Mouse (Mus musculus) MEL (cell line): Measurements from ENCODE around the gene Ibsp. TPM values are rescaled to one million over a fixed set of nuclear protein-coding genes. Genes with fewer than 3 reads are reported as not detected.

ENCODE experiments used
- DNase-seq: peaks from one replicate; pipeline ENCODE4 v3.0.0; 2011; ENCODE audit warnings: low read depth, low spot score
- H3K27ac ChIP-seq: 2 replicates; pipeline ENCODE4 v1.5.1; 2012; ENCODE audit warnings: low read depth, mild to moderate bottlenecking, control low read depth, low read length, moderate library complexity; ENCODE audit not compliant: control insufficient read depth
- H3K27me3 ChIP-seq, 2 experiments: fragments of 150-350 bp in 1 of 2; sonication (generic) in 1 of 2; 2 replicates each; pipeline ENCODE4 v1.6.1; 2012; ENCODE audit warnings: low read length in 2 of 2, mild to moderate bottlenecking in 2 of 2, improper control_type of control experiment in 1 of 2, moderate library complexity in 1 of 2; ENCODE audit not compliant: insufficient read depth in 2 of 2, control insufficient read depth in 1 of 2
- H3K36me3 ChIP-seq, 2 experiments: 2 replicates each; pipeline ENCODE4 v1.6.1; 2012 to 2014; ENCODE audit warnings: low read length in 2 of 2, improper control_type of control experiment in 1 of 2, inconsistent platforms in 1 of 2, mild to moderate bottlenecking in 1 of 2; ENCODE audit not compliant: insufficient read depth in 2 of 2, control insufficient read depth in 1 of 2
- H3K4me1 ChIP-seq, 2 experiments: fragments of 150-350 bp in 1 of 2; sonication (generic) in 1 of 2; 2 replicates each; pipeline ENCODE4 v1.6.1; 2012; ENCODE audit warnings: low read length in 2 of 2, improper control_type of control experiment in 1 of 2, mild to moderate bottlenecking in 1 of 2; ENCODE audit not compliant: insufficient read depth in 2 of 2, control insufficient read depth in 1 of 2
- H3K4me3 ChIP-seq, 2 experiments: fragments of 150-350 bp in 1 of 2; sonication (generic) in 1 of 2; 2 replicates each; pipeline ENCODE4 v1.5.1; 2012; ENCODE audit warnings: low read depth in 2 of 2, low read length in 2 of 2, mild to moderate bottlenecking in 2 of 2, moderate library complexity in 2 of 2, control low read depth in 1 of 2, improper control_type of control experiment in 1 of 2; ENCODE audit not compliant: control insufficient read depth in 1 of 2, insufficient read depth in 1 of 2
- H3K79me2 ChIP-seq: 2 replicates; pipeline ENCODE4 v1.6.1; 2012; ENCODE audit warnings: mild to moderate bottlenecking, low read length, moderate library complexity; ENCODE audit not compliant: control insufficient read depth, poor library complexity, insufficient read depth
- H3K9ac ChIP-seq: 2 replicates; pipeline ENCODE4 v1.6.1; 2012; ENCODE audit warnings: low read depth, mild to moderate bottlenecking, control low read depth, low read length, moderate library complexity; ENCODE audit not compliant: control insufficient read depth, poor library complexity, severe bottlenecking
- H3K9me3 ChIP-seq: fragments of 150-350 bp; sonication (generic); replicated peaks from 2 replicates; pipeline ENCODE4 v1.6.1; 2012; ENCODE audit warnings: mild to moderate bottlenecking, low read length, improper control_type of control experiment, moderate library complexity; ENCODE audit not compliant: insufficient read depth
- CHD1 ChIP-seq: IDR thresholded peaks from 2 replicates; pipeline ENCODE4 v1.6.1; 2012; ENCODE audit warnings: low read depth, mild to moderate bottlenecking, inconsistent platforms, low read length, improper control_type of control experiment
- CTCF ChIP-seq, 3 experiments: IDR thresholded peaks in 2 of 3; conservative IDR thresholded peaks in 1 of 3; 2 replicates each; pipeline ENCODE4 v1.5.1; 2011 to 2012; ENCODE audit warnings: low read length in 3 of 3, low read depth in 2 of 3, mild to moderate bottlenecking in 2 of 3, improper control_type of control experiment in 1 of 3, inconsistent platforms in 1 of 3, mixed read lengths in 1 of 3, moderate library complexity in 1 of 3; ENCODE audit not compliant: control insufficient read depth in 1 of 3, insufficient read depth in 1 of 3, poor library complexity in 1 of 3, severe bottlenecking in 1 of 3
- E2F4 ChIP-seq: IDR thresholded peaks from 2 replicates; pipeline ENCODE4 v1.6.1; 2011; ENCODE audit warnings: low read depth, low read length, improper control_type of control experiment, borderline replicate concordance
- EP300 ChIP-seq, 2 experiments: IDR thresholded peaks; 2 replicates each; pipeline ENCODE4 v1.6.1; 2011; ENCODE audit warnings: improper control_type of control experiment in 2 of 2, low read length in 2 of 2, low read depth in 1 of 2, mild to moderate bottlenecking in 1 of 2
- ETS1 ChIP-seq: IDR thresholded peaks from 2 replicates; pipeline ENCODE4 v1.6.1; 2012; ENCODE audit warnings: low read depth, mild to moderate bottlenecking, inconsistent platforms, low read length, improper control_type of control experiment, moderate library complexity
- JUND ChIP-seq: IDR thresholded peaks from 2 replicates; pipeline ENCODE4 v1.6.1; 2011; ENCODE audit warnings: low read depth, mild to moderate bottlenecking, improper control_type of control experiment, low read length
- MAFK ChIP-seq: IDR thresholded peaks from 2 replicates; pipeline ENCODE4 v1.6.1; 2011; ENCODE audit warnings: low read depth, mild to moderate bottlenecking, low read length, improper control_type of control experiment, borderline replicate concordance
- MAZ ChIP-seq: IDR thresholded peaks from 2 replicates; pipeline ENCODE4 v1.6.1; 2012; ENCODE audit warnings: low read depth, mild to moderate bottlenecking, inconsistent platforms, low read length, improper control_type of control experiment
- MYB ChIP-seq: IDR thresholded peaks from 2 replicates; pipeline ENCODE4 v1.6.1; 2011; ENCODE audit warnings: mild to moderate bottlenecking, low read depth, low read length, improper control_type of control experiment
- NELFE ChIP-seq: IDR thresholded peaks from 2 replicates; pipeline ENCODE4 v1.6.1; 2011; ENCODE audit warnings: low read depth, low read length, improper control_type of control experiment
- NRF1 ChIP-seq: IDR thresholded peaks from 2 replicates; pipeline ENCODE4 v1.6.1; 2014; ENCODE audit warnings: low read depth, mild to moderate bottlenecking, inconsistent platforms, low read length, improper control_type of control experiment, moderate library complexity; ENCODE audit not compliant: poor library complexity, insufficient read depth, severe bottlenecking
- POLR2A ChIP-seq, 2 experiments: IDR thresholded peaks; 2 replicates each; pipeline ENCODE4 v1.6.1; 2011 to 2012; ENCODE audit warnings: low read length in 2 of 2, mild to moderate bottlenecking in 2 of 2, control low read depth in 1 of 2, improper control_type of control experiment in 1 of 2, low read depth in 1 of 2, moderate library complexity in 1 of 2; ENCODE audit not compliant: control insufficient read depth in 1 of 2, insufficient read depth in 1 of 2, poor library complexity in 1 of 2
- POLR2AphosphoS2 ChIP-seq: IDR thresholded peaks from 2 replicates; pipeline ENCODE4 v1.6.1; 2011; ENCODE audit warnings: low read length, improper control_type of control experiment
- POLR2AphosphoS5 ChIP-seq: IDR thresholded peaks from 2 replicates; pipeline ENCODE4 v1.6.1; 2012; ENCODE audit warnings: low read depth, borderline replicate concordance, mild to moderate bottlenecking, inconsistent platforms, low read length, moderate library complexity, mixed read lengths
- SIN3A ChIP-seq: IDR thresholded peaks from 2 replicates; pipeline ENCODE4 v1.6.1; 2012; ENCODE audit warnings: low read length, improper control_type of control experiment, inconsistent platforms
- SMC3 ChIP-seq: IDR thresholded peaks from 2 replicates; pipeline ENCODE4 v1.6.1; 2011; ENCODE audit warnings: low read depth, low read length, improper control_type of control experiment
- TAL1 ChIP-seq: IDR thresholded peaks from 2 replicates; pipeline ENCODE4 v1.6.1; 2012; ENCODE audit warnings: mild to moderate bottlenecking, inconsistent platforms, low read length, moderate library complexity, mixed read lengths
- USF1 ChIP-seq: IDR thresholded peaks from 2 replicates; pipeline ENCODE4 v1.6.1; 2014; ENCODE audit warnings: low read depth, mild to moderate bottlenecking, inconsistent platforms, low read length, improper control_type of control experiment, moderate library complexity
- USF2 ChIP-seq, 2 experiments: IDR thresholded peaks; 2 replicates each; pipeline ENCODE4 v1.6.1; 2011 to 2012; ENCODE audit warnings: improper control_type of control experiment in 2 of 2, low read length in 2 of 2, borderline replicate concordance in 1 of 2, inconsistent platforms in 1 of 2, low read depth in 1 of 2, mild to moderate bottlenecking in 1 of 2; ENCODE audit not compliant: insufficient read depth in 1 of 2
- ZC3H11A ChIP-seq: IDR thresholded peaks from 2 replicates; pipeline ENCODE4 v1.6.1; 2012; ENCODE audit warnings: low read depth, mild to moderate bottlenecking, inconsistent platforms, low read length, improper control_type of control experiment
- ZKSCAN1 ChIP-seq: IDR thresholded peaks from 2 replicates; pipeline ENCODE4 v1.6.1; 2012; ENCODE audit warnings: low read depth, mild to moderate bottlenecking, inconsistent platforms, low read length, improper control_type of control experiment, moderate library complexity
- polyA plus RNA-seq, 2 experiments: library from polyadenylated mRNA; stranded (reverse) in 1 of 2; unstranded in 1 of 2; fragments of >175 nt in 1 of 2; fragments of >200 nt in 1 of 2; gene quantifications; 2 replicates each; pipeline versions ENCODE4 v1.2.1 to v1.2.4; 2012; ENCODE audit warnings: low replicate concordance in 2 of 2, low read depth in 1 of 2; ENCODE audit not compliant: insufficient read length in 2 of 2, insufficient read depth in 1 of 2, missing spikeins in 1 of 2
- total RNA-seq: library from RNA; depleted of rRNA; stranded (reverse); fragments of 300-350 nt; gene quantifications from 2 replicates; pipeline ENCODE4 v1.2.3, GENCODE M21; 2012

Ibsp gene
- total and polyA plus RNA-seq, 3 experiments: not detected

DNA sequence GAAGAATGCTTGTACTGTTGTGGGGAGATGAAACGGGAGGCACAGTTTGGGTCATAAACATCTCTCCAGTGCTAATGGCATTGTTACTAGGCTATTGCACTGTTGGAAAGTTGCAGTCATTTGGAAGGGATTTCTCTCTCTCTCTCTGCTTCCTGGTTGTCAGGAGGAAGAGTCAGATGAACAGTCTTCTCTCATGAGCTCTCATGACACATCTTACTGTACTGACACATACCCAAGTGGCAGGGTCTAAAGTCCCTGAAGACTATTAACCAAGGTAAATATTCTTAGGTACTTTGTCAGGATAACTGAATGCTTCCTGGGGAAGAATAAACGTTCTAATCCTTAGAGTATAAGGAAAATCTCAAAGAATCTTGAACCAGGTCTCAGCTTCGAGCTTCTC, 42.4 kb upstream of the Ibsp start:
- H3K4me3 ChIP-seq: no peak overlapping the region
- no peaks in the 10 kb centered on the region for H3K79me2 ChIP-seq
- H3K36me3 ChIP-seq: no peaks in the 10 kb centered on the region
- no peak overlapping the region for H3K27ac ChIP-seq
- no peaks in the 10 kb centered on the region for H3K27me3 ChIP-seq
- TF ChIP-seq E2F4 (no peak), USF2 (IDR thresholded peaks at IDR 0.05; ENCODE audit: borderline replicate concordance in 1 of 2, insufficient read depth in 1 of 2, low read depth in 1 of 2, low read length in 2 of 2) (no peak), NELFE (no peak), SIN3A (no peak), CHD1 (no peak), MAZ (no peak), ZC3H11A (no peak), ZKSCAN1 (no peak), SMC3 (no peak), POLR2A (IDR thresholded peaks at IDR 0.05; ENCODE audit: control insufficient read depth in 1 of 2, insufficient read depth in 1 of 2, low read depth in 1 of 2, low read length in 2 of 2, poor library complexity in 1 of 2) (no peak), POLR2AphosphoS5 (no peak), JUND (no peak), CTCF (IDR thresholded peaks at IDR 0.05 in 2 of 3, conservative IDR thresholded peaks at IDR 0.05 in 1 of 3; ENCODE audit: control insufficient read depth in 1 of 3, insufficient read depth in 1 of 3, low read depth in 2 of 3, low read length in 3 of 3, poor library complexity in 1 of 3, severe bottlenecking in 1 of 3) (no peak), MAFK (no peak), TAL1 (no peak)
- no peak overlapping the region for H3K9ac ChIP-seq
- H3K4me1 ChIP-seq: no peaks in the 10 kb centered on the region
- no peaks in the 10 kb centered on the region for H3K9me3 ChIP-seq
- no peak for DNase-seq

DNA sequence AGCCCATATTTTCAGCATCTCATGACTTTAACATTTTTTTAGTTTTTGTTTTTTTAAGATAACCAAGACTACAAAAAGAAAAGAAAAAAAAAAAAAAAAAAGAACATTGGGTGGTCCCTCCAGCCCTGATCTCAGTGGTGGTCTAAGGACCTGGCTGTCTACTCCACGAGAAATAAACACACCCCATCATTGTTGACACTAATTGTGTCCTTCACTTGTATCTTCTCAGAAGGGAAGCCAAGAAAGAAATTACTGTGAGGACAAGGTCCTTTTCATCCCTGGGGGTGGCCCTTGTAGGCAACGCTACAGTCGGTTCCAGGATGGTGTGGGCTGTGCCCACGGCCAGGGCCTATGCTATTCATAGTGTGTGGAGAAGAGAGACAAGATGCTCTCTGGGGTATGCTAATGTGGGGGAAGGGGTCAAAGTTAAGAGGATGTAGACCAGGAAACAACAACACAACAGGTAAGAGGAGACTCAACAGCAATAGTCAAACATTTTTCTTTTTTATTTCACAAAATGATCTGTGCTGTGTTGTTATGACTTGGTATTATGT, 37.0 kb upstream of the Ibsp start:
- no peak for DNase-seq
- H3K27me3 ChIP-seq: no peaks in the 10 kb centered on the region
- no peak for TF ChIP-seq USF1
- TF ChIP-seq POLR2AphosphoS5: no peak
- no peak for TF ChIP-seq TAL1
- no peak for TF ChIP-seq ETS1
- TF ChIP-seq POLR2A (IDR thresholded peaks at IDR 0.05; ENCODE audit: control insufficient read depth in 1 of 2, insufficient read depth in 1 of 2, low read depth in 1 of 2, low read length in 2 of 2, poor library complexity in 1 of 2): no peak
- no peak for TF ChIP-seq NRF1
- TF ChIP-seq MYB: no peak
- TF ChIP-seq USF2 (IDR thresholded peaks at IDR 0.05; ENCODE audit: borderline replicate concordance in 1 of 2, insufficient read depth in 1 of 2, low read depth in 1 of 2, low read length in 2 of 2): no peak
- no peak for TF ChIP-seq EP300 (IDR thresholded peaks at IDR 0.05; ENCODE audit: low read depth in 1 of 2, low read length in 2 of 2)
- TF ChIP-seq MAZ: no peak
- no peak for TF ChIP-seq POLR2AphosphoS2
- TF ChIP-seq, all 39 proteins: peak for 0

More for the DNA sequence above, 37.0 kb upstream of the Ibsp start:
- Histone ChIP-seq H3K9ac (no peak overlapping the region), H3K36me3 (no peaks in the 10 kb centered on the region), H3K4me3 (no peak overlapping the region), H3K4me1 (no peaks in the 10 kb centered on the region), H3K27ac (no peak overlapping the region), H3K9me3 (no peaks in the 10 kb centered on the region), H3K79me2 (no peaks in the 10 kb centered on the region)
